10 mouse cellular contexts compared by ENCODE assay signal in the genomic region with DNA sequence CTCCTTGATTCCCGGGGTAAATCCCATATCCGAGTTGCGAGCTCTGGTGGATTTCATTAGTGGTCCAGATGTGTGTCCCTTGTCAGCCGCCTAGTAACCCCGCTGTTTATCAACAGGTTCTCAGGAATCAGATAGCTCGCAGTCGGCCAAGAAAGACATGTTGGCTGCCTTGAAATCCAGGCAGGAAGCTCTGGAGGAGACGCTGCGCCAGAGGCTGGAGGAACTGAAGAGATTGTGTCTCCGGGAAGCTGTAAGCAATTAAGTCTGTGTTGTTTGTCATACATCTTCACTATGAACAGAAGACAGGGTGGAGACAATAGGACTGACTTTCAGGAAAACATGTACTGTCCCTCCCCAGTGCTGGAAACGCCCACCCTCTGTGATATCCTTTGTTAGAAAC.
DNase-seq lines count a peak whose midpoint lies in the region; ATAC-seq lines count a peak whose summit lies in the region.
"Had no signal": no experiment of that assay in that cellular context is flagged by ENCODE, and none has a peak within 500 bp of the region (broad histone marks: within the 10 kb centered on the region; RNA-seq: fewer than 3 reads in every experiment).

No protein-coding gene starts in this region.

- peak overlapping the region; percentile 89 for H3K27ac ChIP-seq in kidney, embryonic 16.5 days (ENCODE audit: low read length)

- H3K27me3 ChIP-seq in kidney, embryonic 16.5 days (ENCODE audit: insufficient read depth, low read length): no peaks in the 10 kb centered on the region

- no peak for ATAC-seq in kidney, embryonic 16.5 days (ENCODE audit: low FRiP score, low TSS enrichment)
- ATAC-seq: CD4-positive, CD25-positive, alpha-beta regulatory T cell, adult 4 months had no signal

- no peak overlapping the region for H3K4me2 ChIP-seq in kidney, embryonic 16.5 days (replicated peaks; ENCODE audit: low read depth, low read length)

- H3K4me1 ChIP-seq in kidney, embryonic 16.5 days (ENCODE audit: insufficient read depth, low read length): peaks cover 75% of the 10 kb centered on the region

- intact Hi-C loops in heart, postnatal 36 days (cut with DNase I): no loop called here

- WGBS in kidney, embryonic 16.5 days: 15% methylated on average over 11 of the region's 11 CpGs

- no peaks in the 10 kb centered on the region for H3K9me3 ChIP-seq in kidney, embryonic 16.5 days (ENCODE audit: low read length)

- H3K9ac ChIP-seq in kidney, embryonic 16.5 days (replicated peaks; ENCODE audit: low read length): no peak overlapping the region; the same call in 1 of the 2 replicates

- no peak overlapping the region for H3K4me3 ChIP-seq in kidney, embryonic 16.5 days (ENCODE audit: low read length)

- H3K36me3 ChIP-seq in kidney, embryonic 16.5 days (ENCODE audit: insufficient read depth, low read length): peaks cover 35% of the 10 kb centered on the region

- peak; percentile 58 to 75 for DNase-seq in heart, adult 18-20 months
- no peak for DNase-seq in heart, postnatal 36 days
- DNase-seq in heart, adult 9 months (ENCODE audit: low spot score in 2 of 2): peak; percentile 60 to 69
- DNase-seq in lung, postnatal 36 days: peak; percentile 75
- DNase-seq in thymus, postnatal 4 days: no peak
- no peak for DNase-seq in cerebellum, postnatal 10 days
- DNase-seq in adrenal gland, adult 8-10 months: no peak
- DNase-seq: midbrain, embryonic 14.5 days had no signal

Comparison
In these comparisons a context has a peak if more than half of its experiments do, and no peak if none do; other contexts are left out.
1. DNase-seq: peak in heart, adult 18-20 months (2 of 2), heart, adult 9 months (2 of 2) and lung, postnatal 36 days (single experiment); none in heart, postnatal 36 days (0 of 2), thymus, postnatal 4 days (single experiment), cerebellum, postnatal 10 days (0 of 2) and adrenal gland, adult 8-10 months (single experiment).